Mouse (Mus musculus): Measurements from ENCODE around the gene Myo6. TPM values are rescaled to one million over a fixed set of nuclear protein-coding genes. Genes with fewer than 3 reads are reported as not detected.
"Not testable (repeated sequence)": the region's sequence is repeated elsewhere in the genome, so short reads cannot be mapped to it uniquely, and the experiment has no call there.

Gene Myo6
- total RNA-seq, 4 experiments from 2014 or later = 5.2 to 10.1 (median 7.6) TPM

DNA sequence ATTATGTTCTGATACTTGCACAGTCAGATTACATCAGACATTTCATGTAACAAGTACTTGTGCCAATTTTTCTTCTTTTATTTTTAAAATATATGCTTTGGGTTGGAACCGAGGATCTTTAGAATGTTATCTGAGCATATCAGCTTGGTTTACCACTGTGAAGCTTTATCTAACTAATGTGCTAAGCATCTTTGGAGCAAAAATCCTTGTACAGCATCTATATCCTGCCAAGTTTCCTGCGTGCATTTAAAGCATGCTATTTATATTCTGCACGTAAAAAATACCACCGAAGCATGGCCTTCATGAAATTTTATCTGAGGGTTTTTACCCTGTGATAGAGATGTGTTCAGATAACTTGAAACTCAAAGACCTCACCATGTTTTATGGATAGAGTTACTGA, 131.3 kb downstream of the Myo6 start:
- no peak for DNase-seq (ENCODE audit: low spot score in 2 of 2)

DNA sequence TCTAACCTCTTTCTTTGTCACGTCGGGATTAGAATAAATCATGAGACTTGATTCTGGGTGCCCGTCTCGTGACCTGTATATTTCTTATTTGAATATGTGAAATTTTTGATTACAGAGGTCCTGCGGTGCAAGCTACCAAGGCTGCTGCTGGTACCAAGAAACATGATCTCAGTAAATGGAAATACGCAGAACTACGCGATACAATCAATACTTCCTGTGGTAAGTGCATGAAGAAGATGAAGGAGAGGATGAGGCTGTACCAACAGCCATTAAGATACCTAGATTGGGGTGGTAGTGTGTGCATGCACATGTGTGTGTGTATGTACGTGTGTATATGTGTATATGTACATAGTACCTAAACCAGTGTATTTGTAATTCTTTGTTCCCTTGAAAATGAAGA, 134.2 kb downstream of the Myo6 start:
- no peak for DNase-seq (ENCODE audit: low spot score in 2 of 2)

DNA sequence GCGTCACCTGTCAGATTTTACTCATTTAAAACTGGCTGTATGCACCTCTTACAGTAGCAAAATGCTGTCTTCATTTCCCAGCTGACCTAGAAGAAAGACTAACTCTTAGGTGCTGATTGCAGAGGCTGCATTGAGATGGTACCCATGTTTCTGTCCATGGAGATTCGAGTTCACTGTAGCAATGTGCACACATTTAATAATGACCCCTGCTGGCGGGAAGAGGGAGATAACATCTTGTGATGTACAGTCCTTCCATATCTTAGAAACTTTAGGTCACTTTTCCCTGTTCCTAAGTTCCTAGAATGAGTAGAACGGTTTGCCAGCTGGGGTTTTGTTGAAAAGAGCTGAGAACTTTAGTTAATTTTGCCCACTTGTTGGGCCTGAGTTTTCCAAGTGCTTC, 138.7 kb downstream of the Myo6 start:
- no peak for DNase-seq (ENCODE audit: low spot score in 2 of 2)

DNA sequence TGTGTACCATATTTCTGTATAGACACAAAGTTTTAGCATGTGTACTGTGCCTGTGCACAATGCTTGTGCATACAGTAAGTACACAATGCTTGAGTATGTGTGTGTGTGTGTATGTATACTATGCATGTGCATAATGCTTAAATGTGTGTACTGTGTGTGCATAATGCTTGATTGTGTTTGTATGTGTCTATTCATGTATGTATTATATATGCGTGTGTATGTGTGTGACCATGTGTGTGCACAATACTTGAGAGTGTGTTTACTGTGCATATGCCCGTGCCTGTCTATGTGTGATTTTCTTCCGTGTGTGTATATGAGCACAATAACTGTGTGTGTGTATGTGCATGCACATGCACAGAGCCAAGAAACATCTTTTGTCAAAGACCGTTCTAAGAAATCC, 141.6 kb downstream of the Myo6 start:
- DNase-seq (ENCODE audit: low spot score in 2 of 2) = no peak

DNA sequence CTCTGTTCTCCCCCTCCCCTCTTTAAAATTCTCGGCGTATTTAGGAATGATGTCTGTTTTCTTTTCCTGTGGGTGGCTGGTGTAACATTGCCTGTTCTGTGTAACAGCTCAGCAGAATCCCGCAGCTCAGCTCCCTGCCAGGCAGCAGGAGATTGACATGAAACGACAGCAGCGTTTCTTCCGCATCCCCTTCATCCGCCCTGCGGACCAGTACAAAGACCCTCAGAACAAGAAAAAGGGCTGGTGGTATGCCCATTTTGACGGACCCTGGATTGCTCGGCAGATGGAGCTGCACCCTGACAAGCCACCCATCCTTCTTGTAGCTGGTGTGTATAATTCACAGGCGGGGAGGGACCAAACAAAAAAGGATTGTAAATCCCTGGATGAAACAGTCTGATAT, 142.0 kb downstream of the Myo6 start:
- DNase-seq (ENCODE audit: low spot score in 2 of 2) = no peak

DNA sequence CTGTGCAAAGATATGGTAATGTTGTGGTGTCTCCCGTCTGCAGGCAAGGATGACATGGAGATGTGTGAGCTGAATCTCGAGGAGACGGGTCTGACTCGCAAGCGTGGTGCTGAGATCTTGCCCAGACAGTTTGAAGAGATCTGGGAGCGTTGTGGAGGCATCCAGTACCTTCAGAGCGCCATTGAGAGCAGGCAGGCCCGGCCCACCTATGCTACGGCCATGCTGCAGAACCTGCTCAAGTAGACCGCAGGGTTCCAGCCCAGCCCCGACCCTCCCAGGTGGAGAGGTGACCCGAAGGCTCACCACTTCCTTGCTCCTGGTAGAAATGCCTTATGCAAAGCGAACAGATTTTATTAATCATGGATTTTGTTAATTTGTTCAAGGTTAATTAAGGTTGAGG, 142.8 kb downstream of the Myo6 start:
- DNase-seq (ENCODE audit: low spot score in 2 of 2) = no peak

DNA sequence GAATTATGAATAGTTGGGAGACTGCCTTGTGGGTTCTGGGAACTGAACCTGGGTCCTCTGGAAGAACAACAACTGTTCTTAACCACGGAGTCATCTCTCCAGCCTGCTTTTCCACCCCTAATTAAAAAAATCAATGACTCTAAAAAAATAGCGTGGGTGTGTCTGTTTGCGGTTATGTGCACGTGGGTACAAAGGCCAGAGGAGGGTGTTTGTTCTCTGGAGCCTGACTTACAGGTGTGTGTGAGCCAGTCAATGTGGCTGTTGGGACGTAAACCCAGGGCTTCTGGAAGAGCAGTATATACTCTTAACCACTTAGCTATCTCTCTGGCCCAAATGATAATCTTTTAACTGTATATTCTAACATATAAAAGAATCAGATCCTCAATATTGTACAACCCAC, 148.8 kb downstream of the Myo6 start:
- DNase-seq (ENCODE audit: low spot score in 2 of 2) = no peak

DNA sequence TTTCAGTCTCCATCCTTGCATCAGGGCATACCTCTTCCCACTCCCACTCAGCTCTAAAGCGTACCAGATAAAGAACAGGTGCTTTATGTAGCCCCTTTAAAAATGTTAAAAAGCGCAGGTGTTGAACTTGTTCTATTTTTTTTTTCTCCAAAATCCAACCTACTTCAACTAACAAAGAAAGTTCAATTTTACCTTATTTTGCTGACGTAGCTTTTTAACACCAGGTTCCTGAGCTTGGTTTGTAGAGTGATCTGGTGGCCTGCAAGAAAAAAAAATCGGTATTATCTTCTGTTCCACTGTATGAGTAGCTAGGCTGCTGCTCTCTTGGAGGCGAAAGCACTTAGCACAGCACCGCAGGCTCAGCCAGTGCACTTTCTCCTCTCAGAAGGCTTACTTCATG, 151.1 kb downstream of the Myo6 start:
- no peak for DNase-seq (ENCODE audit: low spot score in 2 of 2)

DNA sequence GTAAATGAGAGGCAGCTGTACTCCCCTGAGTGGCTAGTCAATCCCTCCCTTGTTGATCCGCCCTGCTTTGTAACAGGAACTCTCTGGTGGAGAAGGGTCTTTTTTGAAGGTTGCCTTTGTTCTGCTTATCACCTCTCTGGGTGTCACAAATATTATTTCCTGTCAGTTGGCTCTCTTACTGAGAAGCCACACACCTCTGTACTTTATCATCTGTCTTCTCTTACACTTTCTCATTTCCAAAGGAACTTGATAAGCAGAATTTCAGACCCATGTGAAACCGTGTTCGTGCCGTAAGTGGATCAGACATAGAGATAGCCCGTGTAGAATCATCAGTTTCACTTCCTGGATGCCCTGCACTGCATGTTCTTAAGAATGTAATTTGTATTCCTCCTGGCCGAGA, 153.2 kb downstream of the Myo6 start:
- no peak for DNase-seq (ENCODE audit: low spot score in 2 of 2)

DNA sequence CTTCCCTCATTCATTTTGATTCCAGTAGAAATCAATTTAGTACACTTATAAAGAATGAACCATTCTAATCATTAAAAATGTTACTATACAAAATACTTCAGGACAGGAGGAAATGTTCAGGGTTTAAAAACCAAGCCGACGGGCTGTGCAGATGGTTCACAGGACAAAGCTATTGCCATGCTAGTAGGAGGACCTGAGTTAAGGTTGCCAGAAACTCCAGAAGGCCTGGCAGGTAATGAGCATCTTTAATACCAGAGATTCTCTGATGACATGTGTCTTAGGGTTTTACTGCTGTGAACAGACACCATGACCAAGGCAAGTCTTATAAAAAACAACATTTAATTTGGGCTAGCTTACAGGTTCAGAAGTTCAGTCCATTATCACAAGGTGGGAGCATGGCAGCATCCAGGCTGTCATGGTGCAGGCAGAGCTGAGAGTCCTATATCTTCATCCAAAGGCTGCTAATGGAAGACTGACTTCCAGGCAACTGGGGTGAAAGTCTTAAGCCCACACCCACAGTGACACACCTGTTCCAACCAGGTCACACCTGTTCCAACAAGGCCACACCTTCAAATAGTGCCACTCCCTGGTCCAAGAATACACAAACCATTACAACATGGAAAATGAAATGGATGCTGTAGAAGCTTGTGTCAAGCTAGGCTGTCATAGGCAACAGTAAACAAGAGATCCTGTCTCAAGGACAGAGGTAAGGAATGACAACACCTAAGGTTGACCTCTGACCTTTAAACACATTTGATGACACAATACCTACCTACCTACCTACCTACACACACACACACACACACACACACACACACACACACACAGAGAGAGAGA, 156.4 kb downstream of the Myo6 start:
- DNase-seq (ENCODE audit: low spot score in 2 of 2) = not testable (repeated sequence)

DNA sequence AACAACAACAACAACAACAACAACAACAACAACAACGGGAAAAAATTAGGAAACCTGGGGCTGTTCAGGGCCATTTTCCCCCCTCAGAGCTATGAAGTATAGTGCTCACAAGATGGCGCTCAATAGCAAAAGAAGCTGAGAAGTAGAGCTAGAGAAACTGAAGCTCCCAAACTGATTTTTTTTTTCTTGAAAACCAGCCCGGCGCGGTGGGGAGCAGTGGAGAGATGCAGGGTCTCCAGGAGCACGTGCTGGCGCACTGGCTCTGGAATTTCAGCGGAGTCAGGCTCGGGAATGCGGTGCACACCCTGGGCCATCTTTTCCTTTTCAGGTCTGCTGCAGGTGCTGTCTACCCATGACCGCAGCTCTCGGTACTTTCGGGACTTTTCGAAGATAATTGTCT, 167.3 kb downstream of the Myo6 start:
- no peak for DNase-seq (ENCODE audit: low spot score in 2 of 2)

DNA sequence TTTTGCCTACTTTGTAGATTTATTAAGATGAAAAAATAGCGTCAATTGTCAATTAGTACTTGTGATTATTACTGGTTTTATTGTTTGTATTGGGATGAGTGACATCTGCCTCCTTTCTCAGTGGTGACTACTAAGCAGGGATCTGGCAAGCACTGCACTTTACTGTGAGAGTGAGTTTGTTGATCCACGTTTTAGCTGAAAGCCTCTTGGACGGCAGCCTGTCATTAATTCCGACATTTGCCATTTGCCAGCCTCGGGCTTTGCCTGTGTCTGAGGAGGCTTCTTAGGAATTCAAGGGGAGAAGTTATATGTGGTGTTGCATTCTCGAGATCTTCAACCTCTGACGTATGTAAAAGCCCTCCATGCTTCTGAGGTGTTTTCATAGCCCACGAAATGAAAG, 168.6 kb downstream of the Myo6 start:
- DNase-seq (ENCODE audit: low spot score in 2 of 2) = no peak

DNA sequence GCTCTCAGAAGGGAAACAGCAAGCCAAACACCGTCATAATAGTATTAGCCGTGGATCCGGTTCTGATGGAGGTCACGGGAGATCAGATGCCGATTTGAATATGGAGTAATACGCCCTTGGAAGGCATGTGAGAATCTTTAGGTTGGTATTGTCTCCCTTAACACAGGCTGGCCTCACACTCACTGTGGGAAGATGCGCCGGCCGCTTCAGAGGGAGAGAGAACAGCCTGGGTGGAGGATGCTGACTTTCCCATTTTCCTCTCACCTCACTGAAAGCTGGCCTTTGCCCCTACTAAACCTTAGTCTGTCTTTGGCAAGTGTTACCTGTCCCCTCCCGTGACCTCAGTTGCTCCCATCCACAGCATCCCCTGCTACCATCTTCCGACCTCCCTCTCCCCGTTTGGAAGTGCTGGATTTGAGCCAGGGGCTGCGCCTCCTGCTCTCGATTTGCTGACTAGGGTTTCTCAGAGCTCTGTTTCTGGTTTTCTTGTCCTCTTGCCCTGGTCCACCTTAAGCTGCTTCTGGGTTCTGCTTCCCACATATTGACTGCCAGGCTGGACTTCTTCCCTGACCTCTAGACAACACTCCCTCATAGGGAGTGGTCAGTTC, 169.3 kb downstream of the Myo6 start:
- DNase-seq (ENCODE audit: low spot score in 2 of 2) = no peak

DNA sequence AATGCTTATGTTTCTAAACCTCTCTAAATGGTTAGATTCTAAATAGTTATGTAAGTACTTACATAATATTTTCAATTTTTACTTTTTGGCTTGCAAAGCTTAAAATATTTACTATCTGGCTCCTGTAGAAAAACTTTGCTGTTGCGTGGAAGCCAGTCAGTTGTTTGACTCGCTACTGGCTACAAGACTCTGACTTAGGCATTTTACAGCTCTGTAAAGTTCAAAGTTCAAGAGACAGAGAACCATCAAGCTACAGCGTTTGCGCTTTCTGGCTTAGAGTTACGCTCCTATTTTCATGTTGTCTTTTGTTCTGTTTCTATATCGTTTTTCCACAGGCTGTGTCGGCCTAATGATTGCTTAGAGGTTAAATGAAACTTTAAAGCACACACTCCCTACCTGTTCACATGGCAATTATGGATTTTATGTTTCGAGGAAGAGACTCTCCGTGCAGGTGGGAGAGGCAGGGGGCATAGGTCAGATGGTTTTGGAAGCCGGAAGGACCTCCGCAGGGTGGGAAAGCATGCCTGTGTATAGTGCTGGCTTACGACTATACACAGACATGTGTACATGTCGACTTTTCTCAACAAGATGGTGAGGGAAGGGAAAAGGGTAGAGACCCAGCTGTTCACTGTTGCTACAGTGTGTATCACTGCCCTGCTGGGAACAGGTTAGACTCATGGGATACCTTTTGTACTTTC, 171.0 kb downstream of the Myo6 start:
- no peak for DNase-seq (ENCODE audit: low spot score in 2 of 2)

DNA sequence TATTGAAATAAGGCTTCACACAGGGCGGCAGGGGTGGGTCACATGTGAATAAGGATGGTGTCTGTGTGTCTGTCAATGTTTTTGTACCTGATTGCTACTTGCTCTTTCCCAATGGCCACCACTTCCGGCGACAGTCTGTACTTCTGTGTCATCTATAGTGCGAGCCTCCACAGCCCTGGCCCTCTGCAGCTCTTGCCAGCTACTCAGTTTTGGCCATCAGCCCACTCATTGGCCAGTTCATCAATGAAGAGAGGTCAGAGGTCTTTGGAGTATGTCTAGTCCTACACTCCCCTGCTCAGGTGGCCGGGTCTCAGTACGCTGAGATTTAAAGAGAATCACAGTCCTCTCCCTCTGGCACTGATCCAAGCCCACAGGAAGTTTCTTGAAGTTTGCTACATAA, 173.2 kb downstream of the Myo6 start:
- DNase-seq (ENCODE audit: low spot score in 2 of 2) = no peak

DNA sequence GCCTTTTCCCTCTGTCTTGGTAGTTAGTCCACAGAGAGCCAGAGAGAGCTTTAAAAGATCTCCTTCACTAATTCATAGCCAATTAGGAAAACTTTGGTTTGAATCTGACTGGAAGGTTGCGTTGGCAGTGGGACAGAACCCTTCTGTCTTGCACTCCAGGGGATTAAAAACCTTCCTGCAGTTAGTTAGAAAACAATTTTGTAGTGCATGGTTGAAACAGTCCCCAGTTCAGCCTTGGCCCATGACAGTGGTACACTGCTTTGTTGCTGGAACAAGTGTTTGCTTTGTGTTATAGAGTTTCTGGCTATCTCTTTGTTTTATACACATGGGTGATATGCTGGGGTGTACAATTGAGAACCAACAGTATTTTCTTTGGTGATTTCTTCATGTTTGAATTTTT, 176.1 kb downstream of the Myo6 start:
- DNase-seq (ENCODE audit: low spot score in 2 of 2) = no peak

DNA sequence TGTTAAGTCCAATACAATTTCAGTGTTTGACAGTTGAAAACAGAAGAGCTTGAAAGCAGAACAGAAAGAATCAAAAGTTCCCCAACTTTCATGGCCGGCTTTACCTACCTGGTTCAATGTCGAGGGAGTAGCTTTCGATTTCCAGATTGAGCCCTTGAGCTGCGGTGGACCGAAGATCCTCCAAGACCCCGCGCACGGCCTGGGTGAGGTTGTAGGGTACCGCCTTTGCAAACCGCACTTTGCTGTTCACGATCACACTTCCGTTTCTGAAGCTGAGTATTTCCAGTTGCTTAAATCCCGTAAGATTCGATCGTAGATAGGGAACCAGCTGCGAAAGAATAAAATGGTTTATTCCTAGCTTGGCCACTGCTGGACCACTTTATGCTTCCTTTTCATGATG, 176.9 kb downstream of the Myo6 start:
- no peak for DNase-seq (ENCODE audit: low spot score in 2 of 2)

DNA sequence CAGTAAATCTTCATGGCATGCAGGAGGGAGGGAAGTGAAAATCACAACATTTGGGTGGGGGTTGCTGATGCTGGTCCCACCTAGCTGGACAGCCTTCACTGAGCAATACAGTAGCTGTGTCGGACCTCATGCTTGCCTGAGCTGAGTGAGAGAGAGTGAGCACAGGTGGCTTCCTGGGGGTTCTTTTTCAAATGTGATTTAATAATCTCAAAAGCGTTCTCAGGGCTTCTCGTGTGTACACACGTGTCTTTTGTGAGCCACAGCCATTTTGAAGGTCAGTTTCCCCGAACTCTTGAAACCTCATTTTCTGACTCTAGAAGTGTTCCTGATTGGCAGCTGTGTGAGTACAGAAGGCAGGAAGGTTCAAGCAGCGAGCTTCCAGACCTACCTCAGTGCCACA, 177.7 kb downstream of the Myo6 start:
- DNase-seq (ENCODE audit: low spot score in 2 of 2) = no peak

DNA sequence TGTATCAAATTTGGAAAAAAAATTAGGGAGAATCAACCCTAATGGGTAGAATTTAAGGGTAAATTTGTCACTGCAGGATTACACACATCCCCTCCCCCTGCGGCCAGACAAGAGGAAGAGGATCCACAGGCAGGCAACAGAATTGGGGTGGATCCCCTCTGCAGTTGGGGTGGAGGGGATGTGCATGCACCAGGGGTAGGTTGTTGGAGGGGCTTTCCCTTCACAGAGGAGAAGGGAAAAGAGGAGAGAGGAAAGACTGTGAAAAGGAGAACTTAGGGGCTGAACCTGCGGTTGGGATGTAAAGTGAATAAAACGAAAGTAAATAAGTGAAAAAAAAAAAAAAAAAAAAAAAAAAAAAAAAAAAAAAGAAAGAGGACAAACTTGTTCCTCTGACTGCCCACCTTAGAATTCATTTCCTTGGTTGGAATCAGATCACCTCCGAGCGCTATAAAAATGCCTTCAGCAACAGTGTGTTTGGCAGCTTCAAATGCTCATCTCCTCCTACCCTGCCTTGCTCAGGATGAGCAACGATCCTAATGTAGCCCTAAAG, 179.7 kb downstream of the Myo6 start:
- DNase-seq (ENCODE audit: low spot score in 2 of 2) = no peak

DNA sequence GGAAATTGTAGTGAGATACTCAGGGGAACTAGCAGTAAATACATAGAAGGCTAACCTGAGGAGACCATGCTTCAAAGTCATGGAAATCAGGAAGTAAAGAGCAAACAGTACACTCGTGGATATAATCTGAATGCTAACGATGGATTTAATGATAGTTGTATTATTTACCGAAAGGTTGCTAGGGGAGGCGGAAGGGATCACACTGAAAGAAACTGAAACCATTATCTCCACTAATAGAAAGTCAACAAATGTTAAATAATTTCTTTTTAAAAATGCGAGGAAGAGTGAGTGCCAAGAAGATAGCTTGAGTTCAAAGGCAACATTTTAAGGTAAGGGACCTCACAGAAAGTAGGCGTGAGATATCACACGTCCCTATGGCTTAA, 186.5 kb downstream of the Myo6 start:
- no peak for DNase-seq (ENCODE audit: low spot score in 2 of 2)

DNA sequence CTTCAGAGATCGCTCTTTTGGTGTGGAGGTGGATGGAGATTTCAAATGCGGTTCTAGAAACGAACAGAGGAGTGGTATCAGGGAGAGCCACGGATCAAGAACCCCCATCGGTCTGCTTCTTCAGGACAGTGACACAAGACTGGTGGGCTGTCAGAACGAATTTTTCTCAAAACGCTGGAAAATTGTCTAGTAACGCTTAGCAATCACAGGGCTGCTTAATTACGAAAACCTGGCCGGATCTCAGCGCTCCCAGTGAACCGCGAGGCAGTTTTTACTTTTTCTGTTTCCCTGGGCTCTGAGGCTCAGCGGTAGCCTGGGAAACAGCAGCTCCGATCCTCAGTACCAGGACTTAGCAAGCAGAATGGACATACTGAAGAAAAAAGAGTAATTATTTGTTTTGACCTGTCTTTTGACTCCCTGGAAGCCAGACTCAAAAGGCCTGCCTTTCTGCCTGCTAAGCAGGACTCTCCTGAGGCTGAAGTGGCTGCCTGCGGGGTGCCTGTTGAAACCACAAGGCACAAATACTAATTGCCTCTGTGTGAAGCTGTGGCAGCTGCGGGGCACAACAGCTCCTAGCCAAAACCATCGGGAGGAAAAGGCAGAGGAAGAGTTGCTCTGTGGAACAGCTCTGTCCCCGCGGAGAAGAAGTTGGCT, 187.0 kb downstream of the Myo6 start:
- DNase-seq (ENCODE audit: low spot score in 2 of 2) = no peak

DNA sequence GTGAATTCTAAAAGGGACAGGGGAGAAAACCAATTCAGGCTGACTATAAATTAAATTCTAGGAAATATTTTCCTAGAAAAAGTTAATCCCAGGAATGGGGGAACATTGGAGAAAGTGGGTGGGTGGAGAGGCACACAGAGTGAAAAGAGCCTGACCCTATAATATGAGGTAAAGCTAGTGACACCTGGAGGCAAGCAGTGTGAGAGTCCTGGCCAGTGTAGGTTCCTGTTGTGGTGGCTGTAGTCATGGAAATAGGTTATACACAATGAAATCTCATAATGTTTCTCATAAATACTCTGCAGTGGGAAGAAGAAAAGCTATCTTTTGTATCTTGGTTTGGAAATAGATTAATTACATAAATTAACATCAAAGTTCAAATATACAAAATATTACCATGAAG, 195.2 kb downstream of the Myo6 start:
- no peak for DNase-seq (ENCODE audit: low spot score in 2 of 2)
